Mouse (Mus musculus): ENCODE data around the gene Rpl24. TPM values are rescaled to one million over a fixed set of nuclear protein-coding genes. Genes with fewer than 3 reads are reported as not detected.

The Rpl24 gene
- total and polyA plus RNA-seq, 2 experiments from 2014 or later, result 488 to 617 TPM

DNA sequence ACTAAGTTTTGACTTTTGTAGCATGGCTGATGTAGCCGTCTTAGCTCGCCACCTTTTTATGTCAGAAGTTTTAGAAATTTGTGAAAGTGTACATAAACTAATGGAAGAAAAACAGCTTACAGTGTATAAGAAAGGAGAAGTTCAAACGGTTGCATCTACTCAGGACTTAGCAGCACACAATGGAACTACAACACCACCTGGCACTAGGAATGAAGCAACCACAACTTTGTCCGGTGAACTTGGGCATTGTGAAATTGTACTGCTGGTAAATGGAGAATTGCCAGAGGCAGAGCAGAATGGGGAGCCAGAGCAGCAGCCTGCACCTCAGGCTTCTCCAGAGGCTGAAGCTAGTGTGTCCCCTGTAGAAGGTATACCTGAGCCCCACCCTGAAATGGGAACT is 24.2 kb downstream of the Rpl24 start:
- ATAC-seq (ENCODE audit: insufficient read depth, low read depth) (no peak), DNase-seq (ENCODE audit: low spot score) (no peak)
- no peaks in the 10 kb centered on the region for H3K27me3 ChIP-seq (ENCODE audit: control insufficient read depth, insufficient read depth, low read length)
- H3K4me1 ChIP-seq (ENCODE audit: control insufficient read depth, insufficient read depth), result no peaks in the 10 kb centered on the region
- no peak overlapping the region for H3K27ac ChIP-seq (ENCODE audit: low read depth)
- no peak overlapping the region for H3K9ac ChIP-seq (replicated peaks; ENCODE audit: low read depth, low read length)
- TF ChIP-seq EP300 (IDR thresholded peaks at IDR 0.05; ENCODE audit: low read depth) (no peak), CTCF (IDR thresholded peaks at IDR 0.05; ENCODE audit: low read depth) (no peak)
- H3K4me2 ChIP-seq (ENCODE audit: low read depth, low read length), result no peak overlapping the region
- no peak overlapping the region for H3K4me3 ChIP-seq (ENCODE audit: low read depth, low read length)
- WGBS, result 91% methylated on average over 4 of the region's 4 CpGs
- H3K9me3 ChIP-seq (replicated peaks; ENCODE audit: control insufficient read depth, low read length), result no peaks in the 10 kb centered on the region
- H3K36me3 ChIP-seq (replicated peaks; ENCODE audit: control insufficient read depth, insufficient read depth, low read length), result peaks cover 29% of the 10 kb centered on the region

DNA sequence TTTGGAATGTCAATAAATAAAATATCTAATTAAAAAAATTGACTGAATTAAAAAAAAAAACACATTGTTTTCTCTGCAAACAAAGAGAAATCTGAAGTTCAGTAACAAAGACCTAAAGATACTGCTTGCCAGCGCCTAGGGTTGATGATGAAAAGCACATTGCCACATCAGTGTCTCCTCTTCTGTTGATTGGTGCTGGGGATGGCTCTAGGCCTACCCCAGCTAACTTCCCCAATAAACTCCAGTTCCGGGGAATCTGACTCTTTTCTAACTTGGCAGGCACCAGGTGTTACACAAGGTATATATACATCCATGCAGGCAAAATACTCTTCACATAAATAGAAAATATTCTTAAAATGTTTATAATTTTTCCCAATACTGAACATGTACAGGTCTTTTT is 28.2 kb downstream of the Rpl24 start:
- no peaks in the 10 kb centered on the region for H3K9me3 ChIP-seq (replicated peaks; ENCODE audit: control insufficient read depth, low read length)
- DNase-seq (ENCODE audit: low spot score) (no peak), ATAC-seq (ENCODE audit: insufficient read depth, low read depth) (no peak)
- no peaks in the 10 kb centered on the region for H3K4me1 ChIP-seq (ENCODE audit: control insufficient read depth, insufficient read depth)
- no peak overlapping the region for H3K9ac ChIP-seq (replicated peaks; ENCODE audit: low read depth, low read length)
- 98% methylated on average over 2 of the region's 2 CpGs for WGBS
- no peak for TF ChIP-seq EP300 (IDR thresholded peaks at IDR 0.05; ENCODE audit: low read depth)
- TF ChIP-seq CTCF (IDR thresholded peaks at IDR 0.05; ENCODE audit: low read depth), result no peak
- H3K27ac ChIP-seq (ENCODE audit: low read depth), result no peak overlapping the region
- H3K36me3 ChIP-seq (replicated peaks; ENCODE audit: control insufficient read depth, insufficient read depth, low read length), result peaks cover 43% of the 10 kb centered on the region
- H3K27me3 ChIP-seq (ENCODE audit: control insufficient read depth, insufficient read depth, low read length), result no peaks in the 10 kb centered on the region
- H3K4me2 ChIP-seq (ENCODE audit: low read depth, low read length), result no peak overlapping the region
- H3K4me3 ChIP-seq (ENCODE audit: low read depth, low read length), result no peak overlapping the region

DNA sequence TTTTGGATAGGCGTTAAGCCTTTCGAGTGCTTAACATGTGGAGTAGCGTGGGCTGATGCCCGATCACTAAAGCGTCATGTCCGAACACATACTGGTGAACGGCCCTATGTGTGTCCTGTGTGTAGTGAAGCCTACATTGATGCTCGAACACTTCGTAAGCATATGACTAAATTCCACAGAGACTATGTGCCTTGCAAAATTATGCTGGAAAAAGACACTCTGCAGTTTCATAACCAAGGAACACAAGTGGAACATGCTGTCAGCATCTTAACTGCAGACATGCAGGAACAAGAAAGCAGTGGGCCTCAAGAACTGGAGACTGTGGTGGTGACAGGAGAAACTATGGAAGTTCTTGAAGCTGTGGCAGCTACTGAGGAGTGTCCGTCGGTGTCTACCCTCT is 40.7 kb downstream of the Rpl24 start:
- ATAC-seq (ENCODE audit: insufficient read depth, low read depth) (no peak), DNase-seq (ENCODE audit: low spot score) (no peak)
- no peak for TF ChIP-seq EP300 (IDR thresholded peaks at IDR 0.05; ENCODE audit: low read depth)
- TF ChIP-seq CTCF (IDR thresholded peaks at IDR 0.05; ENCODE audit: low read depth), result no peak
- Histone ChIP-seq H3K4me1 (ENCODE audit: control insufficient read depth, insufficient read depth) (no peaks in the 10 kb centered on the region), H3K27ac (ENCODE audit: low read depth) (no peak overlapping the region), H3K4me2 (ENCODE audit: low read depth, low read length) (no peak overlapping the region), H3K27me3 (ENCODE audit: control insufficient read depth, insufficient read depth, low read length) (no peaks in the 10 kb centered on the region), H3K4me3 (ENCODE audit: low read depth, low read length) (no peak overlapping the region), H3K9me3 (replicated peaks; ENCODE audit: control insufficient read depth, low read length) (no peaks in the 10 kb centered on the region), H3K9ac (replicated peaks; ENCODE audit: low read depth, low read length) (no peak overlapping the region), H3K36me3 (replicated peaks; ENCODE audit: control insufficient read depth, insufficient read depth, low read length) (peaks cover 47% of the 10 kb centered on the region)
- 85% methylated on average over 11 of the region's 11 CpGs for WGBS

DNA sequence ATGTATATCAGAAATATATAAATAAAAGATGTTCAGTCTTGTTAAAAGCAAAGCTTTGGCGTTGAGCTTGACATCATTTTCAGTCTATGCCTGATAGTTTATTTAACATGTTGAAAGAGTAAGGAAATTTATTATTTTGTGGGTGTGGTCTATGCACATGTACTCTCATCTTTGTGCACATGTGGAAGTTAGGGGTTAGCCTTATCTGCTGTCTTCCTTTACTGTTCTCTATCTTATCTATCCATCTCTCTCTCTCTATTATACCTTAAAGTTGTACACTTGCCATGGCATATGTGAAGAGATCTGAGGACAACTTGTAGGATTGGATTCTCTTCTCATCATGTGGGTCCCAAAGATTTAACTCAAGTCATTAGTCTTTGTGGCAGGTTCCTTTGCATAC is 42.8 kb downstream of the Rpl24 start:
- no peaks in the 10 kb centered on the region for H3K9me3 ChIP-seq (replicated peaks; ENCODE audit: control insufficient read depth, low read length)
- H3K4me2 ChIP-seq (ENCODE audit: low read depth, low read length), result no peak overlapping the region
- no peak overlapping the region for H3K9ac ChIP-seq (replicated peaks; ENCODE audit: low read depth, low read length)
- no peaks in the 10 kb centered on the region for H3K27me3 ChIP-seq (ENCODE audit: control insufficient read depth, insufficient read depth, low read length)
- ATAC-seq (ENCODE audit: insufficient read depth, low read depth) (no peak), DNase-seq (ENCODE audit: low spot score) (no peak)
- peaks cover 35% of the 10 kb centered on the region for H3K36me3 ChIP-seq (replicated peaks; ENCODE audit: control insufficient read depth, insufficient read depth, low read length)
- H3K4me3 ChIP-seq (ENCODE audit: low read depth, low read length), result no peak overlapping the region
- no peak for TF ChIP-seq CTCF (IDR thresholded peaks at IDR 0.05; ENCODE audit: low read depth)
- no peak for TF ChIP-seq EP300 (IDR thresholded peaks at IDR 0.05; ENCODE audit: low read depth)
- H3K4me1 ChIP-seq (ENCODE audit: control insufficient read depth, insufficient read depth), result no peaks in the 10 kb centered on the region
- no peak overlapping the region for H3K27ac ChIP-seq (ENCODE audit: low read depth)
- 96% methylated on average over 1 of the region's 1 CpGs for WGBS

DNA sequence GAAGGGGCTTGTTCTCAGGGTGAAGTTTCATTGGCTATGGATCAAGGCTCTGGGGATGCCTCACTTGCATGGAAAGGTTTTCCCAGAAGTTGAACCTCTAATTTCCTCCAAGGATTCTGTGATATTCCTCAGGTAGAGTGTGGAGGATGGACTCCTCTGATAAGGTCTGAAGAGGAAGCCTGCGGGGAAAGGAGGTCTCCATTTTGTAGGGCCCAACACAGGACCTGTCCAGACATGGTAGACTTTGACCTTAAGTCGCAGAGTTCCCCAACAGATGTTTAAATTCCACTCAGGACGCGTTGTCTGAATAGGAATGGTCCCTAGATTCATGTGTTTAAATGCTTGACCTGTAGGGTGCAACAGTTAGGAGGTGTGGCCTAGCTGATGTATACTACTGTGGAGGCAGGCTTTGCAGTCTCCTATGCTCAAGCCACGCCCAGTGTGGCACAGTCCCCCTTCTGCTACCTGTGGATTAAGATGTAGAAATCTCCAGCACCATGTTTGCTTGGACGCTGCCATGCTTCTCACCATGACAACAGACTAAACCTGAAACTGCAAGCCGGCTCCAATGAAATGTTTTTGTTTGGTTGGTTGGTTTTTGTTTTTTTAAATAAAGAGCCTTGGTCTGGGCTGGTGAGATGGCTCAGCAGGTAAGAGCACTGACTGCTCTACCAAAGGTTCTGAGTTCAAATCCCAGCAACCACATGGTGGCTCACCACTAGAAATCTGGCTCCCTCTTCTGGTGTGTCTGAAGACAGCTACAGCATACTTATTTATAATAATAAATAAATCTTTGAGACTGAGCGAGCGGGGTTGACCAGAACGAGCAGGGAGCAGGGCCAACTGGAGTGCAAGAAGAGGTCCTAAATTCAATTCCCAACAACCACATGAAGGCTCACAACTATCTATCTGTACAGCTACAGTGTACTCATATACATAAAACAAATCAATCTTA is 47.0 kb downstream of the Rpl24 start:
- H3K36me3 ChIP-seq (replicated peaks; ENCODE audit: control insufficient read depth, insufficient read depth, low read length), result peaks cover 24% of the 10 kb centered on the region

More for the DNA sequence above, 47.0 kb downstream of the Rpl24 start:
- Histone ChIP-seq H3K4me2 (ENCODE audit: low read depth, low read length) (no peak overlapping the region), H3K27ac (ENCODE audit: low read depth) (no peak overlapping the region), H3K9ac (replicated peaks; ENCODE audit: low read depth, low read length) (no peak overlapping the region), H3K4me1 (ENCODE audit: control insufficient read depth, insufficient read depth) (no peaks in the 10 kb centered on the region), H3K4me3 (ENCODE audit: low read depth, low read length) (no peak overlapping the region), H3K9me3 (replicated peaks; ENCODE audit: control insufficient read depth, low read length) (no peaks in the 10 kb centered on the region), H3K27me3 (ENCODE audit: control insufficient read depth, insufficient read depth, low read length) (no peaks in the 10 kb centered on the region)
- no peak for DNase-seq (ENCODE audit: low spot score)
- 89% methylated on average over 10 of the region's 10 CpGs for WGBS
- no peak for TF ChIP-seq CTCF (IDR thresholded peaks at IDR 0.05; ENCODE audit: low read depth)
- no peak for TF ChIP-seq EP300 (IDR thresholded peaks at IDR 0.05; ENCODE audit: low read depth)
- no peak for ATAC-seq (ENCODE audit: insufficient read depth, low read depth)
